Mouse (Mus musculus): Measurements from ENCODE around the gene Nab1. TPM values are rescaled to one million over a fixed set of nuclear protein-coding genes. Genes with fewer than 3 reads are reported as not detected.

Nab1 gene
- total RNA-seq, 2 experiments from 2014 or later: 26.0 to 27.3 TPM

Other genes with a start within 250 kb of the Nab1 start
- 1 to 10 TPM; 3.2 to 4.4 TPM for gene Nemp2, start 130.0 kb upstream of the Nab1 start, total RNA-seq (2021)
- 10 to 100 TPM; 67.6 to 70.9 TPM for gene Mfsd6, start 226.8 kb upstream of the Nab1 start, total RNA-seq (2021)

All from layer of hippocampus, postnatal 14 days (tissue).